Mouse (Mus musculus): Measurements from ENCODE around the gene Rbm19.

DNA sequence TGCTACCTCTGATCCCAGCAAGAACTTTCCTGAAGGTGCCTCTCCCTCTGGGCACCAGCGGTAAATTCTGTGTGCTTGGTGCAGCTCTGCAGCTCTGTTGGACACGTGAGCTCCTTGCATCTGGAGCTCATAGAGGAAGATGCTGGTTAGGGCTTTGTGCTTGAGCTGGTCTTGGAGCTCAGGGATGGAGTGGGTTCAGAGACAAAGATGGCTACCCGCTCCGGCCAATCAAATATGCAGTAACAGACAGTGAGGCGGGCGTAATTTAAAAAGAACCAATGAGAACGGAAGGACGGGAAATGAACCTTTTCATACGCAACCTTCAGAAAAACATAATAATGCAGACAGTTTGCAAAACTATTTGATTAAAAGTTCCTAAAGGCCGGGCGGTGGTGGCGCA, 1.9 kb upstream of the Rbm19 start:
- TF ChIP-seq CTCF (IDR thresholded peaks at IDR 0.05; ENCODE audit: borderline replicate concordance, extremely low read depth, insufficient read depth, insufficient read length) (no peak), POLR2A (IDR thresholded peaks at IDR 0.05; ENCODE audit: borderline replicate concordance, extremely low read depth, insufficient read depth, insufficient read length, poor library complexity, severe bottlenecking) (no peak)
